Mouse (Mus musculus): ENCODE measurements at regions not wholly inside any gene's neighbourhood (a gene's known extent, or its start where the extent isn't known, plus 50 kb on each side); places are given as distances from the start of the nearest gene placed in this dataset.

GRCm38 (mm10) chr1:76156291-76156690 lies 610.2 kb downstream of the Slc4a3 start:
- H3K9ac ChIP-seq, result no peak overlapping the region
- H3K4me3 ChIP-seq (replicated peaks), result no peak overlapping the region
- 76% methylated on average over 8 of the region's 8 CpGs for WGBS
- no peak for ATAC-seq (ENCODE audit: insufficient read depth, low FRiP score, low read depth)
- no peaks in the 10 kb centered on the region for H3K27me3 ChIP-seq (replicated peaks)
- no peak overlapping the region for H3K27ac ChIP-seq
- no peak overlapping the region for H3K4me2 ChIP-seq
- no peaks in the 10 kb centered on the region for H3K9me3 ChIP-seq
- no peaks in the 10 kb centered on the region for H3K4me1 ChIP-seq
- H3K36me3 ChIP-seq, result no peaks in the 10 kb centered on the region

GRCm38 (mm10) chr1:76167486-76167885 lies 621.4 kb downstream of the Slc4a3 start:
- Histone ChIP-seq H3K4me2 (no peak overlapping the region), H3K36me3 (no peaks in the 10 kb centered on the region), H3K9ac (no peak overlapping the region), H3K27ac (no peak overlapping the region), H3K4me3 (replicated peaks) (no peak overlapping the region), H3K27me3 (replicated peaks) (no peaks in the 10 kb centered on the region), H3K9me3 (no peaks in the 10 kb centered on the region), H3K4me1 (no peaks in the 10 kb centered on the region)
- 53% methylated on average over 2 of the region's 2 CpGs for WGBS
- ATAC-seq (ENCODE audit: insufficient read depth, low FRiP score, low read depth), result peak; percentile 56

GRCm38 (mm10) chr1:76181181-76181580 lies 635.1 kb downstream of the Slc4a3 start:
- WGBS, result 80% methylated on average over 3 of the region's 3 CpGs
- no peak overlapping the region for H3K4me2 ChIP-seq
- H3K4me1 ChIP-seq, result no peaks in the 10 kb centered on the region
- no peaks in the 10 kb centered on the region for H3K27me3 ChIP-seq (replicated peaks)
- no peaks in the 10 kb centered on the region for H3K9me3 ChIP-seq
- H3K27ac ChIP-seq, result no peak overlapping the region
- no peaks in the 10 kb centered on the region for H3K36me3 ChIP-seq
- ATAC-seq (ENCODE audit: insufficient read depth, low FRiP score, low read depth), result no peak
- H3K9ac ChIP-seq, result no peak overlapping the region
- H3K4me3 ChIP-seq (replicated peaks), result no peak overlapping the region

GRCm38 (mm10) chr1:76194844-76195243 lies 648.8 kb downstream of the Slc4a3 start:
- Histone ChIP-seq H3K4me2 (no peak overlapping the region), H3K36me3 (no peaks in the 10 kb centered on the region), H3K27me3 (replicated peaks) (no peaks in the 10 kb centered on the region), H3K4me1 (no peaks in the 10 kb centered on the region), H3K4me3 (replicated peaks) (no peak overlapping the region), H3K27ac (no peak overlapping the region), H3K9ac (no peak overlapping the region), H3K9me3 (no peaks in the 10 kb centered on the region)
- ATAC-seq (ENCODE audit: insufficient read depth, low FRiP score, low read depth), result no peak
- 66% methylated on average over 4 of the region's 4 CpGs for WGBS

GRCm38 (mm10) chr1:76197651-76198050 lies 651.6 kb downstream of the Slc4a3 start:
- Histone ChIP-seq H3K4me1 (no peaks in the 10 kb centered on the region), H3K4me2 (no peak overlapping the region), H3K4me3 (replicated peaks) (no peak overlapping the region), H3K9me3 (no peaks in the 10 kb centered on the region), H3K36me3 (no peaks in the 10 kb centered on the region), H3K27ac (no peak overlapping the region), H3K27me3 (replicated peaks) (no peaks in the 10 kb centered on the region), H3K9ac (no peak overlapping the region)
- 80% methylated on average over 3 of the region's 3 CpGs for WGBS
- ATAC-seq (ENCODE audit: insufficient read depth, low FRiP score, low read depth), result no peak

- no peaks in the 10 kb centered on the region for H3K9me3 ChIP-seq
- H3K4me3 ChIP-seq (replicated peaks), result no peak overlapping the region
- 46% methylated on average over 3 of the region's 3 CpGs for WGBS
- no peaks in the 10 kb centered on the region for H3K27me3 ChIP-seq (replicated peaks)
- no peak overlapping the region for H3K27ac ChIP-seq
- no peaks in the 10 kb centered on the region for H3K4me1 ChIP-seq
- no peak for ATAC-seq (ENCODE audit: insufficient read depth, low FRiP score, low read depth)
- H3K9ac ChIP-seq, result no peak overlapping the region
- H3K36me3 ChIP-seq, result no peaks in the 10 kb centered on the region
- no peak overlapping the region for H3K4me2 ChIP-seq
Measured at GRCm38 (mm10) chr1:76200906-76201305, 654.8 kb downstream of the Slc4a3 start.

- H3K36me3 ChIP-seq, result no peaks in the 10 kb centered on the region
Measured at GRCm38 (mm10) chr1:76212486-76212885, 666.4 kb downstream of the Slc4a3 start.

GRCm38 (mm10) chr1:76244721-76245120 lies 698.7 kb downstream of the Slc4a3 start:
- Histone ChIP-seq H3K4me1 (no peaks in the 10 kb centered on the region), H3K4me2 (no peak overlapping the region), H3K9me3 (no peaks in the 10 kb centered on the region), H3K27ac (no peak overlapping the region), H3K9ac (no peak overlapping the region), H3K27me3 (replicated peaks) (no peaks in the 10 kb centered on the region), H3K36me3 (no peaks in the 10 kb centered on the region), H3K4me3 (replicated peaks) (no peak overlapping the region)
- WGBS, result 52% methylated on average over 3 of the region's 3 CpGs
- no peak for ATAC-seq (ENCODE audit: insufficient read depth, low FRiP score, low read depth)

More at GRCm38 (mm10) chr1:76212486-76212885, 666.4 kb downstream of the Slc4a3 start:
- Histone ChIP-seq H3K27ac (no peak overlapping the region), H3K9ac (no peak overlapping the region), H3K4me1 (no peaks in the 10 kb centered on the region), H3K9me3 (no peaks in the 10 kb centered on the region), H3K4me2 (no peak overlapping the region), H3K27me3 (replicated peaks) (no peaks in the 10 kb centered on the region), H3K4me3 (replicated peaks) (no peak overlapping the region)
- ATAC-seq (ENCODE audit: insufficient read depth, low FRiP score, low read depth), result no peak
- 98% methylated on average over 5 of the region's 5 CpGs for WGBS

- ATAC-seq (ENCODE audit: insufficient read depth, low FRiP score, low read depth), result no peak
- WGBS, result 52% methylated on average over 8 of the region's 8 CpGs
- no peak overlapping the region for H3K4me2 ChIP-seq
- H3K9me3 ChIP-seq, result no peaks in the 10 kb centered on the region
- no peak overlapping the region for H3K9ac ChIP-seq
- H3K36me3 ChIP-seq, result no peaks in the 10 kb centered on the region
- H3K27me3 ChIP-seq (replicated peaks), result no peaks in the 10 kb centered on the region
- H3K27ac ChIP-seq, result no peak overlapping the region
- no peaks in the 10 kb centered on the region for H3K4me1 ChIP-seq
- no peak overlapping the region for H3K4me3 ChIP-seq (replicated peaks)
Measured at GRCm38 (mm10) chr1:76246181-76246796, 700.2 kb downstream of the Slc4a3 start.

GRCm38 (mm10) chr1:76247126-76247525 lies 701.1 kb downstream of the Slc4a3 start:
- Histone ChIP-seq H3K27ac (no peak overlapping the region), H3K36me3 (no peaks in the 10 kb centered on the region), H3K4me3 (replicated peaks) (no peak overlapping the region), H3K9ac (no peak overlapping the region), H3K4me2 (no peak overlapping the region), H3K4me1 (no peaks in the 10 kb centered on the region), H3K27me3 (replicated peaks) (no peaks in the 10 kb centered on the region), H3K9me3 (no peaks in the 10 kb centered on the region)
- WGBS, result 50% methylated on average over 8 of the region's 8 CpGs
- no peak for ATAC-seq (ENCODE audit: insufficient read depth, low FRiP score, low read depth)

GRCm38 (mm10) chr1:76258217-76258616 lies 712.2 kb downstream of the Slc4a3 start:
- H3K4me2 ChIP-seq, result no peak overlapping the region
- no peaks in the 10 kb centered on the region for H3K27me3 ChIP-seq (replicated peaks)
- no peaks in the 10 kb centered on the region for H3K9me3 ChIP-seq
- no peak overlapping the region for H3K9ac ChIP-seq
- no peak for ATAC-seq (ENCODE audit: insufficient read depth, low FRiP score, low read depth)
- 40% methylated on average over 4 of the region's 4 CpGs for WGBS
- H3K36me3 ChIP-seq, result no peaks in the 10 kb centered on the region
- H3K4me1 ChIP-seq, result no peaks in the 10 kb centered on the region
- no peak overlapping the region for H3K4me3 ChIP-seq (replicated peaks)
- H3K27ac ChIP-seq, result no peak overlapping the region

GRCm38 (mm10) chr1:76276148-76276547 lies 730.1 kb downstream of the Slc4a3 start:
- no peak overlapping the region for H3K4me2 ChIP-seq
- no peak overlapping the region for H3K27ac ChIP-seq

GRCm38 (mm10) chr1:76276624-76277023 lies 730.6 kb downstream of the Slc4a3 start:
- no peak for ATAC-seq (ENCODE audit: insufficient read depth, low FRiP score, low read depth)

More at GRCm38 (mm10) chr1:76276148-76276547, 730.1 kb downstream of the Slc4a3 start:
- H3K9me3 ChIP-seq, result no peaks in the 10 kb centered on the region
- H3K4me1 ChIP-seq, result no peaks in the 10 kb centered on the region
- no peak overlapping the region for H3K4me3 ChIP-seq (replicated peaks)
- no peaks in the 10 kb centered on the region for H3K36me3 ChIP-seq
- H3K9ac ChIP-seq, result no peak overlapping the region
- 29% methylated on average over 7 of the region's 7 CpGs for WGBS
- no peaks in the 10 kb centered on the region for H3K27me3 ChIP-seq (replicated peaks)
- no peak for ATAC-seq (ENCODE audit: insufficient read depth, low FRiP score, low read depth)

More at GRCm38 (mm10) chr1:76276624-76277023, 730.6 kb downstream of the Slc4a3 start:
- Histone ChIP-seq H3K4me3 (replicated peaks) (no peak overlapping the region), H3K4me2 (no peak overlapping the region), H3K9me3 (no peaks in the 10 kb centered on the region), H3K9ac (no peak overlapping the region), H3K27ac (no peak overlapping the region), H3K36me3 (no peaks in the 10 kb centered on the region), H3K27me3 (replicated peaks) (no peaks in the 10 kb centered on the region), H3K4me1 (no peaks in the 10 kb centered on the region)
- WGBS, result 51% methylated on average over 3 of the region's 3 CpGs

All from stomach, embryonic 15.5 days (tissue).